Mouse (Mus musculus): Measurements from ENCODE around the gene Smco4.

GRCm38 (mm10) chr9:15507431-15507875 is 14.2 kb downstream of the Smco4 start:
- no peak for TF ChIP-seq CTCF (IDR thresholded peaks at IDR 0.05; ENCODE audit: control insufficient read depth, insufficient read depth, insufficient read length)
- no peak for TF ChIP-seq MYOG (IDR thresholded peaks at IDR 0.05; ENCODE audit: control insufficient read depth, extremely low read depth, insufficient read length)
- TF ChIP-seq MYOD1 (IDR thresholded peaks at IDR 0.05; ENCODE audit: control insufficient read depth, insufficient read length, low read depth), result no peak

Data from C2C12 (cell line).